Mouse (Mus musculus): Measurements from ENCODE around the gene Snx33. TPM values are rescaled to one million over a fixed set of nuclear protein-coding genes. Genes with fewer than 3 reads are reported as not detected.
A peak's percentile ranks its signal among the peaks of the same experiment; 100 is the strongest.

Gene Snx33
- 5.5 and 6.4 TPM in 2 replicates for polyA plus RNA-seq (2015; fragmentation: Nextera tagmentation; extraction: Ambion mirVana)

GRCm38 (mm10) chr9:56928041-56928811, at the start of gene Snx33:
Gene Snx33 (minus strand): TSS chr9:56928371.
- no peak for TF ChIP-seq EP300 (optimal IDR thresholded peaks at IDR 0.05)
- TF ChIP-seq CTCF (IDR thresholded peaks at IDR 0.05; ENCODE audit: low read depth) = peak; percentile 78
- peak within 1 kb of the TSS; percentile 67 for H3K4me3 ChIP-seq (ENCODE audit: low read depth, low read length)
- peak within 1 kb of the TSS; percentile 82 for H3K9ac ChIP-seq (ENCODE audit: low read length)
- H3K27ac ChIP-seq (replicated peaks) = peak within 1 kb of the TSS; percentile 96
- peak within 1 kb of the TSS; percentile 89 for H3K4me2 ChIP-seq (replicated peaks; ENCODE audit: low read depth)
- DNase-seq (ENCODE audit: low spot score) (peak; percentile 96), ATAC-seq (ENCODE audit: low FRiP score, low TSS enrichment) (peak; percentile 78)
- no peaks in the 10 kb centered on the region for H3K9me3 ChIP-seq (ENCODE audit: control insufficient read depth, low read length)
- under 1% methylated on average over 50 of the region's 50 CpGs for WGBS
- H3K27me3 ChIP-seq (ENCODE audit: control insufficient read depth, insufficient read depth, low read length) = no peaks in the 10 kb centered on the region
- no peaks in the 10 kb centered on the region for H3K36me3 ChIP-seq (ENCODE audit: control insufficient read depth, insufficient read depth, low read length)
- H3K4me1 ChIP-seq (replicated peaks; ENCODE audit: control insufficient read depth, insufficient read depth) = peaks cover 21% of the 10 kb centered on the region

GRCm38 (mm10) chr9:56975199-56975598, 47.0 kb upstream of the Snx33 start:
- 73% methylated on average over 3 of the region's 3 CpGs for WGBS
- no peaks in the 10 kb centered on the region for H3K9me3 ChIP-seq (ENCODE audit: control insufficient read depth, low read length)
- no peaks in the 10 kb centered on the region for H3K4me1 ChIP-seq (replicated peaks; ENCODE audit: control insufficient read depth, insufficient read depth)
- no peak for TF ChIP-seq CTCF (IDR thresholded peaks at IDR 0.05; ENCODE audit: low read depth)
- TF ChIP-seq EP300 (optimal IDR thresholded peaks at IDR 0.05) = no peak
- no peak overlapping the region for H3K4me2 ChIP-seq (replicated peaks; ENCODE audit: low read depth)
- DNase-seq (ENCODE audit: low spot score) = no peak
- ATAC-seq (ENCODE audit: low FRiP score, low TSS enrichment) = no peak
- H3K36me3 ChIP-seq (ENCODE audit: control insufficient read depth, insufficient read depth, low read length) = peaks cover 5% of the 10 kb centered on the region; the same call in 1 of the 2 replicates
- no peak overlapping the region for H3K27ac ChIP-seq (replicated peaks)
- no peak overlapping the region for H3K9ac ChIP-seq (ENCODE audit: low read length)
- no peaks in the 10 kb centered on the region for H3K27me3 ChIP-seq (ENCODE audit: control insufficient read depth, insufficient read depth, low read length)
- H3K4me3 ChIP-seq (ENCODE audit: low read depth, low read length) = no peak overlapping the region

DNA sequence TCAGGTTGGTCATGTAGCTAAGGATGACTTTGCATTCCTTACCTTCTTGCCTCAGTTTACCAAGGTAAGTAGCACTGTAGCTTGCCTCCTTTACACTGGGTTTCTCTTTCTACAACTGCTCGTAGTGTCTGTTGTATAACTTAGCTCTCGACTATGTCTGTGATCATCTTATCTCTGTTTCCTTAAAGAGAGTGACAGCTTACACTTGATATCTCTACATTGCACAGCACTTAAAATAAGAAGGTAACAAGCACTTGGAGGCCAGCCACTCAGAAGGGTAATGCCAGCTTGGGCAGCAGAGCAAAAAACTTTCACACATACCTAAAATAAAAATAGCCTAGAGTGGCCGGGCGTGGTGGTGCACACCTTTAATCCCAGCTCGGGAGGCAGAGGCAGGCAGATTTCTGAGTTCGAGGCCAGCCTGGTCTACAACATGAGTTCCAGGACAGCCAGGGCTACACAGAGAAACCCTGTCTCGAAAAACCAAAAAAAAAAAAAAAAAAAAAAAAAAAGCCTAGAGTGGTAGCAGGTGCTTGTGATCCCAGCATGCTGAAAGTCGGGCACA, 45.9 kb upstream of the Snx33 start:
- H3K4me3 ChIP-seq (ENCODE audit: low read depth, low read length) = no peak overlapping the region
- H3K4me2 ChIP-seq (replicated peaks; ENCODE audit: low read depth) = no peak overlapping the region
- no peaks in the 10 kb centered on the region for H3K4me1 ChIP-seq (replicated peaks; ENCODE audit: control insufficient read depth, insufficient read depth)
- no peak overlapping the region for H3K9ac ChIP-seq (ENCODE audit: low read length)
- no peak overlapping the region for H3K27ac ChIP-seq (replicated peaks)
- H3K9me3 ChIP-seq (ENCODE audit: control insufficient read depth, low read length) = no peaks in the 10 kb centered on the region
- no peaks in the 10 kb centered on the region for H3K36me3 ChIP-seq (ENCODE audit: control insufficient read depth, insufficient read depth, low read length)
- H3K27me3 ChIP-seq (ENCODE audit: control insufficient read depth, insufficient read depth, low read length) = no peaks in the 10 kb centered on the region
- ATAC-seq (ENCODE audit: low FRiP score, low TSS enrichment) (no peak), DNase-seq (ENCODE audit: low spot score) (no peak)
- TF ChIP-seq CTCF (IDR thresholded peaks at IDR 0.05; ENCODE audit: low read depth) = no peak
- no peak for TF ChIP-seq EP300 (optimal IDR thresholded peaks at IDR 0.05)
- 84% methylated on average over 7 of the region's 8 CpGs for WGBS

GRCm38 (mm10) chr9:56970158-56970557, 42.0 kb upstream of the Snx33 start:
- no peak overlapping the region for H3K4me3 ChIP-seq (ENCODE audit: low read depth, low read length)
- no peaks in the 10 kb centered on the region for H3K27me3 ChIP-seq (ENCODE audit: control insufficient read depth, insufficient read depth, low read length)
- DNase-seq (ENCODE audit: low spot score) = no peak
- H3K4me2 ChIP-seq (replicated peaks; ENCODE audit: low read depth) = no peak overlapping the region
- no peaks in the 10 kb centered on the region for H3K36me3 ChIP-seq (ENCODE audit: control insufficient read depth, insufficient read depth, low read length)
- no peak overlapping the region for H3K9ac ChIP-seq (ENCODE audit: low read length)
- no peak for ATAC-seq (ENCODE audit: low FRiP score, low TSS enrichment)
- H3K27ac ChIP-seq (replicated peaks) = no peak overlapping the region
- TF ChIP-seq EP300 (optimal IDR thresholded peaks at IDR 0.05) = no peak
- no peak for TF ChIP-seq CTCF (IDR thresholded peaks at IDR 0.05; ENCODE audit: low read depth)
- H3K9me3 ChIP-seq (ENCODE audit: control insufficient read depth, low read length) = no peaks in the 10 kb centered on the region
- H3K4me1 ChIP-seq (replicated peaks; ENCODE audit: control insufficient read depth, insufficient read depth) = no peaks in the 10 kb centered on the region
- 81% methylated on average over 2 of the region's 2 CpGs for WGBS

DNA sequence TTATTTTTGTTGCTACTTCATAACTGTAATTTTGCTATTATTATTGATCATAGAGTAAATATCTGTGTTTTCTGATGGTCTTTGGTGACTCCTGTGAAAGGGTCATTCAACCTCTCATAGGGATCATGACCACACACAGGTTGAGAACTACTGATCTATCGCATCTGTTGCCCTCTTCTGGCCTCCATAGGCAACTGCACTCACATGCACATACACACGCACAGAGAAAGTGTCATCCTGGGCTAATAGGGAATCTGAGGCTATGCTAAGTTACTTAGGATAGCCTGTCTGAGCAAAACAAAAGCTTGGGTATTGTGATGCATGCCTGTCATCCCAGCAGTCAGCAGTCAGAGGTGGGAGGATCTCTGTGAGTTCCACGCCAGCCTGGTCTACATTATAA, 33.4 kb upstream of the Snx33 start:
- TF ChIP-seq EP300 (optimal IDR thresholded peaks at IDR 0.05) (no peak), CTCF (IDR thresholded peaks at IDR 0.05; ENCODE audit: low read depth) (no peak)

GRCm38 (mm10) chr9:56958689-56959088, 30.5 kb upstream of the Snx33 start:
- Histone ChIP-seq H3K36me3 (ENCODE audit: control insufficient read depth, insufficient read depth, low read length) (peaks cover 4% of the 10 kb centered on the region; the same call in 1 of the 2 replicates), H3K9ac (ENCODE audit: low read length) (no peak overlapping the region), H3K9me3 (ENCODE audit: control insufficient read depth, low read length) (no peaks in the 10 kb centered on the region), H3K27me3 (ENCODE audit: control insufficient read depth, insufficient read depth, low read length) (no peaks in the 10 kb centered on the region), H3K27ac (replicated peaks) (no peak overlapping the region), H3K4me3 (ENCODE audit: low read depth, low read length) (no peak overlapping the region), H3K4me2 (replicated peaks; ENCODE audit: low read depth) (no peak overlapping the region), H3K4me1 (replicated peaks; ENCODE audit: control insufficient read depth, insufficient read depth) (no peaks in the 10 kb centered on the region)
- DNase-seq (ENCODE audit: low spot score) = no peak
- ATAC-seq (ENCODE audit: low FRiP score, low TSS enrichment) = no peak
- WGBS = 92% methylated on average over 2 of the region's 2 CpGs
- no peak for TF ChIP-seq EP300 (optimal IDR thresholded peaks at IDR 0.05)
- TF ChIP-seq CTCF (IDR thresholded peaks at IDR 0.05; ENCODE audit: low read depth) = no peak

More for the DNA sequence above, 33.4 kb upstream of the Snx33 start:
- Histone ChIP-seq H3K9ac (ENCODE audit: low read length) (no peak overlapping the region), H3K27me3 (ENCODE audit: control insufficient read depth, insufficient read depth, low read length) (no peaks in the 10 kb centered on the region), H3K4me2 (replicated peaks; ENCODE audit: low read depth) (no peak overlapping the region), H3K4me1 (replicated peaks; ENCODE audit: control insufficient read depth, insufficient read depth) (no peaks in the 10 kb centered on the region), H3K36me3 (ENCODE audit: control insufficient read depth, insufficient read depth, low read length) (peaks cover 4% of the 10 kb centered on the region; the same call in 1 of the 2 replicates), H3K27ac (replicated peaks) (no peak overlapping the region), H3K9me3 (ENCODE audit: control insufficient read depth, low read length) (no peaks in the 10 kb centered on the region), H3K4me3 (ENCODE audit: low read depth, low read length) (no peak overlapping the region)
- ATAC-seq (ENCODE audit: low FRiP score, low TSS enrichment) (no peak), DNase-seq (ENCODE audit: low spot score) (no peak)
- 97% methylated on average over 3 of the region's 3 CpGs for WGBS
